In the genomic region with DNA sequence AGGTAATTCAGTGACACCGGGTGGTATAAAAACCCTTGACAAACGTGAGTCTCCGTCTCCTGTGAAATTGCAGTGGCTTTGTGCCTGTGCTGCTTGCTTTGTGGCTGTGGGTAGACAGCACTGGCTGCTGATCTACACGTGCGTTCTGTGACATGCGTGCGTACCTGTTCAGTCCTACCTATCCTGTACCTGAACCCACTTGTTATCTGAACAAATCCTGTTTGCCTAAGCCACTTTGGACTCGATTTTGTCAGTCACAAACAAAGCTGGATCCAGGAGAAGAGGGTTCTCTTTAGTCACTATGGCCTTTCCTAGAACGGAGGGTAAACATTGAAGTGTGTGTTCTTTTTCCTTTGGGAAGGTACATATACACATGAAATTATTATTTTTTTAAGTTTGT, we compare ENCODE assay signal across 33 mouse cellular contexts. TPM values are rescaled to one million over a fixed set of nuclear protein-coding genes. Genes with fewer than 3 reads are reported as not detected.
DNase-seq lines count a peak whose midpoint lies in the region; ATAC-seq and TF ChIP-seq lines count a peak whose summit lies in the region.
"Had no signal": no experiment of that assay in that cellular context is flagged by ENCODE, and none has a peak within 500 bp of the region (broad histone marks: within the 10 kb centered on the region; RNA-seq: fewer than 3 reads in every experiment).

No protein-coding gene starts in this region.

- no peak for DNase-seq in gastrocnemius, adult 2 months
- DNase-seq in gastrocnemius, adult 18-20 months (ENCODE audit: low spot score): no peak
- DNase-seq in liver, adult 2 months (ENCODE audit: extremely low read depth, low read depth, low spot score): peak; percentile 97
- DNase-seq in liver: no peak
- no peak for DNase-seq in urinary bladder, postnatal 10 days (ENCODE audit: low spot score)
- DNase-seq: adrenal gland, adult 8-10 months; adrenal gland, postnatal 14 days; adrenal gland, postnatal 36 days; B cell, adult 2 months; cerebellum, adult 11 months; cerebellum, adult 18-20 months; cerebellum, adult 8-10 months; cerebellum, adult 9-11 months; cerebellum, postnatal 14 days; cerebellum, postnatal 36 days; embryo, embryonic 11 days had no signal

- peak overlapping the region; percentile 51 for H3K27ac ChIP-seq in gastrocnemius, adult 2 months
- peak overlapping the region; percentile 51 for H3K27ac ChIP-seq in liver, adult 2 months (replicated peaks; ENCODE audit: insufficient read depth, low read depth, low read length)
- H3K27ac ChIP-seq in liver, embryonic 16.5 days (ENCODE audit: low read length): peak overlapping the region; percentile 67
- no peak overlapping the region for H3K27ac ChIP-seq in liver, embryonic 12.5 days
- H3K27ac ChIP-seq in brown adipose tissue, adult 24 weeks (replicated peaks; ENCODE audit: low read depth, low read length): peak overlapping the region; percentile 45
- H3K27ac ChIP-seq: embryonic facial prominence, embryonic 13.5 days; embryonic facial prominence, embryonic 15.5 days; forebrain, embryonic 10.5 days; forebrain, embryonic 12.5 days had no signal

- no peak for TF ChIP-seq CTCF in gastrocnemius, adult 2 months (IDR thresholded peaks at IDR 0.05)
- TF ChIP-seq CTCF in liver, adult 2 months (IDR thresholded peaks at IDR 0.05; ENCODE audit: low read depth, low read length): no peak

- intact Hi-C loops in gastrocnemius, adult 2 months (cut with DNase I): loop anchor here (10.0 kb wide), 1 partner anchor 233 kb away; a partner anchor contains a TSS

- H3K36me3 ChIP-seq in liver, adult 2 months (ENCODE audit: control insufficient read depth, insufficient read depth, low read length): no peaks in the 10 kb centered on the region
- no peaks in the 10 kb centered on the region for H3K36me3 ChIP-seq in liver, embryonic 16.5 days (ENCODE audit: control insufficient read depth, insufficient read depth)
- H3K36me3 ChIP-seq in liver, embryonic 12.5 days: no peaks in the 10 kb centered on the region
- H3K36me3 ChIP-seq: embryonic facial prominence, embryonic 13.5 days; embryonic facial prominence, embryonic 15.5 days; forebrain, embryonic 10.5 days; forebrain, embryonic 12.5 days; G1E had no signal

- ATAC-seq in liver, embryonic 16.5 days (ENCODE audit: low read depth): peak; percentile 91
- ATAC-seq in liver, embryonic 12.5 days: no peak
- ATAC-seq: activated CD4-positive, CD25-positive, alpha-beta regulatory T cell, adult 4 months; CD4-positive, CD25-positive, alpha-beta regulatory T cell, adult 4 months; forebrain, embryonic 14.5 days; Patski had no signal

- no peak overlapping the region for H3K4me2 ChIP-seq in liver, embryonic 16.5 days (ENCODE audit: low read depth, low read length)
- H3K4me2 ChIP-seq in liver, embryonic 12.5 days: no peak overlapping the region
- H3K4me2 ChIP-seq: embryonic facial prominence, embryonic 13.5 days; embryonic facial prominence, embryonic 15.5 days; forebrain, embryonic 12.5 days had no signal

- H3K4me3 ChIP-seq in gastrocnemius, adult 2 months: no peak overlapping the region
- H3K4me3 ChIP-seq in liver, adult 2 months (ENCODE audit: insufficient read depth, low read depth, low read length): no peak overlapping the region
- H3K4me3 ChIP-seq in liver, embryonic 16.5 days (ENCODE audit: low read depth, low read length): no peak overlapping the region
- no peak overlapping the region for H3K4me3 ChIP-seq in liver, embryonic 12.5 days
- no peak overlapping the region for H3K4me3 ChIP-seq in brown adipose tissue, adult 24 weeks (ENCODE audit: insufficient read depth, low read depth, low read length)
- H3K4me3 ChIP-seq: embryonic facial prominence, embryonic 13.5 days; embryonic facial prominence, embryonic 15.5 days; erythroblast, embryonic 14.5 days; forebrain, embryonic 10.5 days; forebrain, embryonic 12.5 days had no signal

- H3K27me3 ChIP-seq in liver, adult 2 months (ENCODE audit: control insufficient read depth, insufficient read depth, low read length): no peaks in the 10 kb centered on the region
- H3K27me3 ChIP-seq in liver, embryonic 16.5 days (ENCODE audit: control insufficient read depth, insufficient read depth, low read depth, low read length): no peaks in the 10 kb centered on the region
- 0 out of 2 replicates have a peak, but pooled peaks cover 4% of the 10 kb centered on the region for H3K27me3 ChIP-seq in liver, embryonic 12.5 days (replicated peaks)
- H3K27me3 ChIP-seq: embryonic facial prominence, embryonic 13.5 days; embryonic facial prominence, embryonic 15.5 days; forebrain, embryonic 12.5 days had no signal

- WGBS in liver, adult 2 months: 21% methylated on average over 9 of the region's 9 CpGs
- 62% methylated on average over 9 of the region's 9 CpGs for WGBS in liver, embryonic 16.5 days (ENCODE audit: insufficient replicate concordance)
- 69% methylated on average over 9 of the region's 9 CpGs for WGBS in liver, embryonic 12.5 days (ENCODE audit: insufficient replicate concordance)

- peaks cover 31% of the 10 kb centered on the region for H3K4me1 ChIP-seq in liver, adult 2 months (ENCODE audit: control insufficient read depth, insufficient read depth, low read length)
- H3K4me1 ChIP-seq in liver, embryonic 16.5 days (ENCODE audit: control insufficient read depth, low read depth, low read length): no peaks in the 10 kb centered on the region
- H3K4me1 ChIP-seq in liver, embryonic 12.5 days: no peaks in the 10 kb centered on the region
- H3K4me1 ChIP-seq in brown adipose tissue, adult 24 weeks (ENCODE audit: control insufficient read depth, insufficient read depth, insufficient read length, low read length): 0 out of 2 replicates have a peak, but pooled peaks cover 5% of the 10 kb centered on the region
- H3K4me1 ChIP-seq: embryonic facial prominence, embryonic 13.5 days; embryonic facial prominence, embryonic 15.5 days had no signal

- no peak for TF ChIP-seq POLR2A in liver, adult 2 months (IDR thresholded peaks at IDR 0.05; ENCODE audit: extremely low read depth, insufficient read depth, low read length)

- no peaks in the 10 kb centered on the region for H3K9me3 ChIP-seq in liver, embryonic 16.5 days (replicated peaks; ENCODE audit: control insufficient read depth, low read length)
- no peaks in the 10 kb centered on the region for H3K9me3 ChIP-seq in liver, embryonic 12.5 days (replicated peaks)
- H3K9me3 ChIP-seq: embryonic facial prominence, embryonic 13.5 days; embryonic facial prominence, embryonic 15.5 days; forebrain, embryonic 10.5 days; forebrain, embryonic 12.5 days; G1E had no signal

- no peaks in the 10 kb centered on the region for H3K79me2 ChIP-seq in liver, adult 2 months (ENCODE audit: control insufficient read depth, insufficient read depth, low read length)

- H3K9ac ChIP-seq in liver, adult 2 months (ENCODE audit: low read depth, low read length): peak overlapping the region; percentile 0; the same call in 1 of the 2 replicates
- no peak overlapping the region for H3K9ac ChIP-seq in liver, embryonic 16.5 days (ENCODE audit: low read depth, low read length)
- no peak overlapping the region for H3K9ac ChIP-seq in liver, embryonic 12.5 days
- H3K9ac ChIP-seq: embryonic facial prominence, embryonic 13.5 days; embryonic facial prominence, embryonic 15.5 days; forebrain, embryonic 12.5 days had no signal

RNA-seq across cellular contexts. Expression of a gene that starts 53.1 kb away (rescaled TPM):
- total RNA-seq in gastrocnemius, adult 2 months (2021): not detected
- not detected for total RNA-seq in gastrocnemius, adult 18-20 months (2021)
- 25.6 and 26.9 TPM in 2 replicates for total RNA-seq in liver, adult 2 months (2014; rRNA removed)
- 20.4 and 36.7 TPM in 2 replicates for polyA plus RNA-seq in liver, adult 2 months (2012; rRNA removed)
- not detected in 2 replicates for polyA plus RNA-seq in liver, embryonic 16.5 days (2015; fragmentation: Nextera tagmentation; extraction: Ambion mirVana)
- polyA plus RNA-seq in liver, embryonic 12.5 days (2016; fragmentation: Nextera tagmentation; extraction: Ambion mirVana): not detected in 2 replicates
- not detected in 2 replicates for polyA plus RNA-seq in brown adipose tissue, adult 24 weeks (2012; ENCODE audit: insufficient read depth, insufficient read length, missing spikeins)
- total RNA-seq: CH12.LX; common myeloid progenitor, adult 5-6 weeks had no signal
- polyA plus RNA-seq: activated CD4-positive, CD25-positive, alpha-beta regulatory T cell, adult 4 months; CD4-positive, CD25-positive, alpha-beta regulatory T cell, adult 4 months; embryonic facial prominence, embryonic 11.5 days; erythroblast, embryonic 14.5 days; forebrain, embryonic 10.5 days; forebrain, embryonic 12.5 days; forebrain, embryonic 14.5 days; G1E; Patski had no signal

RNA-seq across cellular contexts. Expression of a gene that starts 56.0 kb away (rescaled TPM):
- total RNA-seq in gastrocnemius, adult 2 months (2021): not detected
- total RNA-seq in gastrocnemius, adult 18-20 months (2021): not detected
- total RNA-seq in liver, adult 2 months (2014; rRNA removed): 468 and 651 TPM in 2 replicates
- 229 and 364 TPM in 2 replicates for polyA plus RNA-seq in liver, adult 2 months (2012; rRNA removed)
- 0.14 and 0.20 TPM in 2 replicates for polyA plus RNA-seq in liver, embryonic 16.5 days (2015; fragmentation: Nextera tagmentation; extraction: Ambion mirVana)
- polyA plus RNA-seq in liver, embryonic 12.5 days (2016; fragmentation: Nextera tagmentation; extraction: Ambion mirVana): 0.17 TPM in 1 of 2 replicates, not detected in the other
- not detected in 2 replicates for polyA plus RNA-seq in brown adipose tissue, adult 24 weeks (2012; ENCODE audit: insufficient read depth, insufficient read length, missing spikeins)
- total RNA-seq: adrenal gland, adult 18-20 months; common myeloid progenitor, adult 5-6 weeks had no signal
- polyA plus RNA-seq: activated CD4-positive, CD25-positive, alpha-beta regulatory T cell, adult 4 months; CD4-positive, CD25-positive, alpha-beta regulatory T cell, adult 4 months; embryonic facial prominence, embryonic 11.5 days; embryonic facial prominence, embryonic 13.5 days; erythroblast, embryonic 14.5 days; forebrain, embryonic 10.5 days; forebrain, embryonic 12.5 days; forebrain, embryonic 14.5 days; G1E; Patski had no signal

Comparison
In these comparisons a context has a peak if more than half of its experiments do, and no peak if none do; other contexts are left out.
1. RNA of a gene that starts 53.1 kb away (polyA plus RNA-seq): 20.4 to 36.7 TPM in liver, adult 2 months; not detected in liver, embryonic 16.5 days, not detected in liver, embryonic 12.5 days and not detected in brown adipose tissue, adult 24 weeks; every median in the first group is over 10 times any median in the second.
2. RNA of a gene that starts 56.0 kb away (polyA plus RNA-seq): 229 to 364 TPM in liver, adult 2 months; 0.14 to 0.20 TPM in liver, embryonic 16.5 days, 0.17 TPM in liver, embryonic 12.5 days and not detected in brown adipose tissue, adult 24 weeks; every median in the first group is over 100 times any median in the second.